Mouse (Mus musculus) bone marrow, adult 2 months (tissue): ENCODE data around the gene Ccdc152.

Experiments used
- CTCF ChIP-seq: fragments of 200-500 bp; IDR thresholded peaks from 2 replicates; pipeline ENCODE4 v1.5.1; 2011; ENCODE audit warnings: low read length, control low read depth; ENCODE audit not compliant: control insufficient read depth, insufficient read depth
- POLR2A ChIP-seq: fragments of 200-500 bp; IDR thresholded peaks from 2 replicates; pipeline ENCODE4 v1.6.1; 2011; ENCODE audit warnings: low read depth, mild to moderate bottlenecking, control low read depth, low read length, borderline replicate concordance; ENCODE audit not compliant: control insufficient read depth

GRCm38 (mm10) chr15:3303426-3303825, at the start of gene Ccdc152:
- TF ChIP-seq CTCF (no peak), POLR2A (no peak)
